Mouse (Mus musculus): ENCODE measurements around the gene Etl4. TPM values are rescaled to one million over a fixed set of nuclear protein-coding genes. Genes with fewer than 3 reads are reported as not detected.
"Not testable (repeated sequence)": the region's sequence is repeated elsewhere in the genome, so short reads cannot be mapped to it uniquely, and the experiment has no call there.

The Etl4 gene
- total and polyA plus RNA-seq, 2 experiments from 2014 or later: 7.6 to 20.6 TPM

GRCm38 (mm10) chr2:20167566-20167965 is 258.0 kb downstream of the Etl4 start:
- ATAC-seq (ENCODE audit: insufficient read depth, low read depth): no peak
- Histone ChIP-seq H3K4me2 (ENCODE audit: low read depth, low read length) (no peak overlapping the region), H3K4me3 (ENCODE audit: low read depth, low read length) (no peak overlapping the region), H3K36me3 (replicated peaks; ENCODE audit: control insufficient read depth, insufficient read depth, low read length) (no peaks in the 10 kb centered on the region), H3K4me1 (ENCODE audit: control insufficient read depth, insufficient read depth) (peaks cover 24% of the 10 kb centered on the region), H3K27me3 (ENCODE audit: control insufficient read depth, insufficient read depth, low read length) (no peaks in the 10 kb centered on the region), H3K9me3 (replicated peaks; ENCODE audit: control insufficient read depth, low read length) (no peaks in the 10 kb centered on the region), H3K27ac (ENCODE audit: low read depth) (peak overlapping the region; percentile 70), H3K9ac (replicated peaks; ENCODE audit: low read depth, low read length) (no peak overlapping the region)
- peak; percentile 47; the same call in 1 of the 2 replicates for TF ChIP-seq EP300 (IDR thresholded peaks at IDR 0.05; ENCODE audit: low read depth)
- no peak for TF ChIP-seq CTCF (IDR thresholded peaks at IDR 0.05; ENCODE audit: low read depth)
- WGBS: 24% methylated on average over 5 of the region's 5 CpGs
- peak; percentile 39 for DNase-seq (ENCODE audit: low spot score)

- Histone ChIP-seq H3K4me1 (ENCODE audit: control insufficient read depth, insufficient read depth) (peaks cover 24% of the 10 kb centered on the region), H3K27me3 (ENCODE audit: control insufficient read depth, insufficient read depth, low read length) (no peaks in the 10 kb centered on the region), H3K36me3 (replicated peaks; ENCODE audit: control insufficient read depth, insufficient read depth, low read length) (no peaks in the 10 kb centered on the region), H3K9ac (replicated peaks; ENCODE audit: low read depth, low read length) (no peak overlapping the region), H3K9me3 (replicated peaks; ENCODE audit: control insufficient read depth, low read length) (no peaks in the 10 kb centered on the region), H3K4me2 (ENCODE audit: low read depth, low read length) (no peak overlapping the region), H3K4me3 (ENCODE audit: low read depth, low read length) (no peak overlapping the region), H3K27ac (ENCODE audit: low read depth) (peak overlapping the region; percentile 70)
- ATAC-seq (ENCODE audit: insufficient read depth, low read depth) (no peak), DNase-seq (ENCODE audit: low spot score) (no peak)
- 86% methylated on average over 4 of the region's 4 CpGs for WGBS
- TF ChIP-seq EP300 (IDR thresholded peaks at IDR 0.05; ENCODE audit: low read depth) (no peak), CTCF (IDR thresholded peaks at IDR 0.05; ENCODE audit: low read depth) (no peak)
Measured at GRCm38 (mm10) chr2:20168156-20168555, 258.6 kb downstream of the Etl4 start.

DNA sequence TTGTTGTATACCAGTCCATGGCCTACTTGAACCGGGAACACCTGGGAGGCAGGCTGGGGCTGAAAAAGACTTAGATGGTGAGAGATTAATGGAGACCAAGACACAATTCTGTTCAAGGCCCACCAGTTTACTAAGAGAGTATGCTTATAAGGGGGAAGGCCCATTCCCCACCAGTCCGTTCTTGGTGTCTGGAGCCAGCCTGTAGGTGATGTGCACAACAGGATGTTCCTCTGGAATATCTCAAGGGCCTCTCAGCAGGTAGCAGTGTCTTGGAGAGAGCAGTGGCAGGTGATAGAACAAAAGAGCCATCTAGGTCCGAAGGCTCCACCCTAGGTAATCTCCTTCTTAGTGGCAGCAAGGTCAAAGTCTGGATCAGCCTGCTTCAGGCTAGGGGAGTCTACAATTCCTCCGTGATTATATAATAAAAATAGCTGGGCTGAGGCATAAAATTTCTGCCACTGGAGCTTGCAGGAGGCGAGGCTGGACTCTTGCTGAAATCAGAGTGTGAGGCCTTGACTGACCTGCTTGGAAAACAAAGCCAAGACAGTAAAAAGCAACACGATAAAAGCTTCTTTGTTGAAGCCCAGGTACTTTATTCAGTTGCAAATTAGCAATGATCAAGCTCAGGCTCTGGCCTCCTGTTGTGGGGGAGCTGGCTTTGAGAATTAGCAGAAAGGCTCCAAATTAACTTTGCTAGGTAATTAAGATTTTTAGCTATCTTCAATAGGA is 267.0 kb downstream of the Etl4 start:
- not testable (repeated sequence) for ATAC-seq (ENCODE audit: insufficient read depth, low read depth); H3K4me1 ChIP-seq (ENCODE audit: control insufficient read depth, insufficient read depth); H3K9ac ChIP-seq (replicated peaks; ENCODE audit: low read depth, low read length); H3K27ac ChIP-seq (ENCODE audit: low read depth); H3K36me3 ChIP-seq (replicated peaks; ENCODE audit: control insufficient read depth, insufficient read depth, low read length); H3K4me3 ChIP-seq (ENCODE audit: low read depth, low read length); H3K27me3 ChIP-seq (ENCODE audit: control insufficient read depth, insufficient read depth, low read length); DNase-seq (ENCODE audit: low spot score); H3K9me3 ChIP-seq (replicated peaks; ENCODE audit: control insufficient read depth, low read length); H3K4me2 ChIP-seq (ENCODE audit: low read depth, low read length)
- WGBS: 73% methylated on average over 6 of the region's 6 CpGs

GRCm38 (mm10) chr2:20177236-20177635 is 267.7 kb downstream of the Etl4 start:
- H3K27me3 ChIP-seq (ENCODE audit: control insufficient read depth, insufficient read depth, low read length); DNase-seq (ENCODE audit: low spot score); H3K4me3 ChIP-seq (ENCODE audit: low read depth, low read length); H3K36me3 ChIP-seq (replicated peaks; ENCODE audit: control insufficient read depth, insufficient read depth, low read length); H3K4me2 ChIP-seq (ENCODE audit: low read depth, low read length); H3K4me1 ChIP-seq (ENCODE audit: control insufficient read depth, insufficient read depth); H3K9ac ChIP-seq (replicated peaks; ENCODE audit: low read depth, low read length); H3K27ac ChIP-seq (ENCODE audit: low read depth); H3K9me3 ChIP-seq (replicated peaks; ENCODE audit: control insufficient read depth, low read length); ATAC-seq (ENCODE audit: insufficient read depth, low read depth): not testable (repeated sequence)
- 87% methylated on average over 3 of the region's 3 CpGs for WGBS

- H3K9ac ChIP-seq (replicated peaks; ENCODE audit: low read depth, low read length); H3K27me3 ChIP-seq (ENCODE audit: control insufficient read depth, insufficient read depth, low read length); ATAC-seq (ENCODE audit: insufficient read depth, low read depth); H3K4me3 ChIP-seq (ENCODE audit: low read depth, low read length); H3K27ac ChIP-seq (ENCODE audit: low read depth); H3K4me1 ChIP-seq (ENCODE audit: control insufficient read depth, insufficient read depth); H3K9me3 ChIP-seq (replicated peaks; ENCODE audit: control insufficient read depth, low read length); H3K36me3 ChIP-seq (replicated peaks; ENCODE audit: control insufficient read depth, insufficient read depth, low read length); H3K4me2 ChIP-seq (ENCODE audit: low read depth, low read length); DNase-seq (ENCODE audit: low spot score): not testable (repeated sequence)
- 85% methylated on average over 5 of the region's 5 CpGs for WGBS
Measured at GRCm38 (mm10) chr2:20180561-20180960, 271.0 kb downstream of the Etl4 start.

GRCm38 (mm10) chr2:20187223-20187622 is 277.6 kb downstream of the Etl4 start:
- WGBS: 82% methylated on average over 7 of the region's 7 CpGs
- H3K27me3 ChIP-seq (ENCODE audit: control insufficient read depth, insufficient read depth, low read length); ATAC-seq (ENCODE audit: insufficient read depth, low read depth); H3K4me3 ChIP-seq (ENCODE audit: low read depth, low read length); H3K4me2 ChIP-seq (ENCODE audit: low read depth, low read length); H3K36me3 ChIP-seq (replicated peaks; ENCODE audit: control insufficient read depth, insufficient read depth, low read length); H3K27ac ChIP-seq (ENCODE audit: low read depth); H3K4me1 ChIP-seq (ENCODE audit: control insufficient read depth, insufficient read depth); H3K9ac ChIP-seq (replicated peaks; ENCODE audit: low read depth, low read length); DNase-seq (ENCODE audit: low spot score); H3K9me3 ChIP-seq (replicated peaks; ENCODE audit: control insufficient read depth, low read length): not testable (repeated sequence)

All from heart, postnatal 0 days (tissue).